Mouse (Mus musculus) midbrain, embryonic 14.5 days (tissue): ENCODE data around the gene Reln. TPM values are rescaled to one million over a fixed set of nuclear protein-coding genes. Genes with fewer than 3 reads are reported as not detected.

Experiments used
- ATAC-seq: fragments of 200-750 bp; cut with Nextera tagmentation; 2 replicates; pipeline ENCODE4 v1.8.0; 2017; ENCODE audit warnings: moderate number of reproducible peaks, moderate library complexity; ENCODE audit not compliant: low FRiP score, low TSS enrichment
- DNase-seq: peaks from one replicate; pipeline ENCODE4 v3.0.0-alpha.2; 2015
- H3K27ac ChIP-seq: fragments of 300-500 bp; sonication (generic); replicated peaks from 2 replicates; pipeline ENCODE4 v1.5.1; 2014; ENCODE audit warnings: mild to moderate bottlenecking, low read depth, low read length, moderate library complexity
- H3K27me3 ChIP-seq: fragments of 300-500 bp; sonication (generic); 2 replicates; pipeline ENCODE4 v1.6.1; 2014; ENCODE audit warnings: low read length, control low read depth, mixed read lengths; ENCODE audit not compliant: control insufficient read depth, insufficient read depth
- H3K36me3 ChIP-seq: fragments of 300-500 bp; sonication (generic); 2 replicates; pipeline ENCODE4 v1.6.1; 2014; ENCODE audit warnings: low read length, control low read depth; ENCODE audit not compliant: control insufficient read depth, insufficient read depth
- H3K4me1 ChIP-seq: fragments of 300-500 bp; sonication (generic); 2 replicates; pipeline ENCODE4 v1.6.1; 2014; ENCODE audit warnings: mild to moderate bottlenecking, antibody characterized with exemption, low read length, control low read depth; ENCODE audit not compliant: control insufficient read depth, insufficient read depth
- H3K4me2 ChIP-seq: fragments of 300-500 bp; sonication (generic); 2 replicates; pipeline ENCODE4 v1.6.1; 2014; ENCODE audit warnings: mild to moderate bottlenecking, low read length, moderate library complexity
- H3K4me3 ChIP-seq: fragments of 300-500 bp; sonication (generic); replicated peaks from 2 replicates; pipeline ENCODE4 v1.5.1; 2014; ENCODE audit warnings: low read depth, low read length
- H3K9ac ChIP-seq: fragments of 300-500 bp; sonication (generic); replicated peaks from 2 replicates; pipeline ENCODE4 v1.6.1; 2014; ENCODE audit warnings: mild to moderate bottlenecking, low read length, moderate library complexity
- H3K9me3 ChIP-seq: fragments of 300-500 bp; sonication (generic); 2 replicates; pipeline ENCODE4 v1.6.1; 2016; ENCODE audit warnings: low read length, control low read depth, mixed read lengths; ENCODE audit not compliant: control insufficient read depth
- WGBS: fragments of 180-500 bp; shearing (Covaris S2); extraction: QIAGEN DNeasy Blood & Tissue Kit; methylation state at CpG from one replicate; pipeline ENCODE4 v1.1.7; 2014; 5-methylcytosine and 5-hydroxymethylcytosine counted together
- polyA plus RNA-seq: library from polyadenylated mRNA; unstranded; fragments of >200 nt; fragmentation: Nextera tagmentation; extraction: Ambion mirVana; gene quantifications from 2 replicates; pipeline ENCODE4 v1.2.1, GENCODE M21; 2014

Reln gene
- polyA plus RNA-seq, 1 experiment from 2014 or later: 72.4 TPM

DNA sequence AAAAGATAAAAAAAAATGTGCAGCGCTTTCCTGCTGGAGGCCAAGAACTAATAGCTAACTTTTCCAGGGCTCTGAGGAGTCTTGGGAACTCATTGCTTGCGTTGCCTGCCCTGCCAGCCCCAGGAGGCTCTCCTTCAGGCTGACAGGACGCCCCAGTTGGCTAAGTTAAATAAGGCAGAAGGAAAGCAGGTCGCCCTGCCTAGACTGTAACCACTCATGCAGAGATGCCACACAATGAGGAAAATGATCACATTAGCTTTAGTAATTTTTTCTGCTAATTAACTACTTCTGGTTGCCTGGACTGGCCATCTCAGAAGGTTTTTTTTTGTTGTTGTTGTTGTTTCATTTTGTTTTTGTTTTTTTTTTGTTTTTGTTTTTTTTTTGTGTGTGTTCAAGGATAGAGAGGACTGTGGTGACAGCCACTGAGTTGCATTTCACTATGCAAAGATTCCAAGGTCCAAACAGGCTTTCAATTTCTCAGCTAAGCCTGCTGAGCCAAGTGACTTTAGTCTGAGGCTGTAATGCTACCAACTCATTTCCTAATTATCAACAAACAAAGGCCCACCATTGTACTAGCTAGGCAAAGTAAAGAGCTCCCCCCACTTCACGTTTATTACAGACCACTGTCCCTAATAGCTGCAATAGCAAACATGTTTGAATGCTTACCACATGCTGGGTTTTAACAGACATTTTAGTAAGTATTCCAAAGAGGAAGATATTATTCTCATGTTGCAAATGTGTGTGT lies 371.1 kb downstream of the Reln start:
- H3K9ac ChIP-seq: no peak overlapping the region
- H3K4me3 ChIP-seq: no peak overlapping the region
- 34% methylated on average over 5 of the region's 5 CpGs for WGBS
- no peaks in the 10 kb centered on the region for H3K9me3 ChIP-seq
- DNase-seq (peak; percentile 19), ATAC-seq (no peak)
- H3K4me1 ChIP-seq: no peaks in the 10 kb centered on the region
- H3K36me3 ChIP-seq: 0 out of 2 replicates have a peak, but pooled peaks cover 9% of the 10 kb centered on the region
- no peak overlapping the region for H3K4me2 ChIP-seq
- no peaks in the 10 kb centered on the region for H3K27me3 ChIP-seq
- no peak overlapping the region for H3K27ac ChIP-seq

- ATAC-seq (no peak), DNase-seq (no peak)
- Histone ChIP-seq H3K9me3 (no peaks in the 10 kb centered on the region), H3K27me3 (no peaks in the 10 kb centered on the region), H3K9ac (no peak overlapping the region), H3K36me3 (no peaks in the 10 kb centered on the region), H3K4me3 (no peak overlapping the region), H3K4me1 (no peaks in the 10 kb centered on the region), H3K4me2 (no peak overlapping the region), H3K27ac (no peak overlapping the region)
- WGBS: 100% methylated on average over 1 of the region's 1 CpGs
Observed at GRCm38 (mm10) chr5:21961796-21962195, 382.7 kb downstream of the Reln start.

DNA sequence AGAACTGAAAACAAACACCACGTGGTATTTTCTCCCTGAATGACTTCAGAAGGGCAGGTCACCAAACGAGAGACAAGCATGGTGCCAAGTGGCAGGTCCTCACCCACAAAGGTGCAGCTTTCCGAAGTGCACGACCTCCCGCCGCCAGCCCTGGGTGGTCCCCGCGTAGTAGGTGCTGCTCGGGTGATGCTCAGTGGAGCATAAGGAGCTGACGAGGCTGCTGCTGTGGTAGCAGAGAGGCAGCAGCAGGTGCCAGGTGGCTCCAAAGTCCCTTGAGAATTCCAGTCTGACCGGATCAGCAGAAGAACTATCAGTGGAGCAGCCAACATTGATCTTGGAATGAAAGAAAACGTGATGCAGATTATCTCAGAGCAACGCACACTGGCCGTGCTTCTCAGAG lies 384.4 kb downstream of the Reln start:
- Histone ChIP-seq H3K9ac (no peak overlapping the region), H3K27me3 (no peaks in the 10 kb centered on the region), H3K4me2 (no peak overlapping the region), H3K9me3 (no peaks in the 10 kb centered on the region), H3K27ac (no peak overlapping the region), H3K4me1 (no peaks in the 10 kb centered on the region), H3K36me3 (no peaks in the 10 kb centered on the region), H3K4me3 (no peak overlapping the region)
- 63% methylated on average over 14 of the region's 14 CpGs for WGBS
- ATAC-seq: no peak
- no peak for DNase-seq

- 72% methylated on average over 4 of the region's 4 CpGs for WGBS
- H3K27me3 ChIP-seq: no peaks in the 10 kb centered on the region
- no peak for DNase-seq
Observed at GRCm38 (mm10) chr5:21957586-21957985, 386.9 kb downstream of the Reln start.

DNA sequence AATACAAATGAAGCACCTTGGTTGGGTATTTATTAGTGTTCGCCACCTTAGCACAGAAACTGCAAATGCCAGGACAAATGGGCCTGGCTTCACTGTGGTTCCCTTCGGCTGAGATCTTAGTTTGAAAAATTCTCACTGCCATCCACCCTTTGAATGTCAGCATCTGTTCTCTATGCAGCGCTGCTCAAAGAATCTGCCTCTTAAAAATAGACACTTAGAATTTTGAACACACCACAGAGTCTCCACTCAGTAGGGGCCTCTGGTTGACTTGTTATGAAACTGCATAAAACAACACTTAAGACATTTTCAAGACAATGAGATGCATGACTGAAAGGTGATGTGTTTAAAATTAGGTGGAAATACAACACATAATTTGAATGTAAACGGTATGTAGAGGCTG lies 387.4 kb downstream of the Reln start:
- H3K36me3 ChIP-seq: no peaks in the 10 kb centered on the region
- no peaks in the 10 kb centered on the region for H3K9me3 ChIP-seq
- H3K4me3 ChIP-seq: no peak overlapping the region
- no peak overlapping the region for H3K9ac ChIP-seq
- DNase-seq: no peak
- no peak for ATAC-seq
- H3K4me2 ChIP-seq: no peak overlapping the region
- no peaks in the 10 kb centered on the region for H3K27me3 ChIP-seq
- no peak overlapping the region for H3K27ac ChIP-seq
- H3K4me1 ChIP-seq: no peaks in the 10 kb centered on the region; the same call in 1 of the 2 replicates
- WGBS: 83% methylated on average over 4 of the region's 4 CpGs

More at GRCm38 (mm10) chr5:21957586-21957985, 386.9 kb downstream of the Reln start:
- Histone ChIP-seq H3K9me3 (no peaks in the 10 kb centered on the region), H3K4me1 (no peaks in the 10 kb centered on the region; the same call in 1 of the 2 replicates), H3K27ac (no peak overlapping the region), H3K36me3 (no peaks in the 10 kb centered on the region), H3K9ac (no peak overlapping the region), H3K4me2 (no peak overlapping the region), H3K4me3 (no peak overlapping the region)
- no peak for ATAC-seq

GRCm38 (mm10) chr5:21949507-21949897 lies 395.0 kb downstream of the Reln start:
- ATAC-seq (peak; percentile 73), DNase-seq (no peak)
- no peak overlapping the region for H3K9ac ChIP-seq
- no peaks in the 10 kb centered on the region for H3K36me3 ChIP-seq
- peaks cover 13% of the 10 kb centered on the region for H3K4me1 ChIP-seq
- H3K9me3 ChIP-seq: no peaks in the 10 kb centered on the region
- WGBS: 44% methylated on average over 7 of the region's 7 CpGs
- no peaks in the 10 kb centered on the region for H3K27me3 ChIP-seq
- no peak overlapping the region for H3K4me3 ChIP-seq
- peak overlapping the region; percentile 66; the same call in 1 of the 2 replicates for H3K27ac ChIP-seq
- H3K4me2 ChIP-seq: no peak overlapping the region

GRCm38 (mm10) chr5:21948736-21949506 lies 395.6 kb downstream of the Reln start:
- peak overlapping the region; percentile 66 for H3K27ac ChIP-seq
- ATAC-seq (peak; percentile 74), DNase-seq (peak; percentile 63)
- no peak overlapping the region for H3K4me2 ChIP-seq
- WGBS: 64% methylated on average over 11 of the region's 11 CpGs
- H3K4me1 ChIP-seq: peaks cover 13% of the 10 kb centered on the region
- H3K9ac ChIP-seq: no peak overlapping the region
- H3K27me3 ChIP-seq: no peaks in the 10 kb centered on the region
- H3K36me3 ChIP-seq: no peaks in the 10 kb centered on the region
- H3K9me3 ChIP-seq: no peaks in the 10 kb centered on the region
- H3K4me3 ChIP-seq: no peak overlapping the region

DNA sequence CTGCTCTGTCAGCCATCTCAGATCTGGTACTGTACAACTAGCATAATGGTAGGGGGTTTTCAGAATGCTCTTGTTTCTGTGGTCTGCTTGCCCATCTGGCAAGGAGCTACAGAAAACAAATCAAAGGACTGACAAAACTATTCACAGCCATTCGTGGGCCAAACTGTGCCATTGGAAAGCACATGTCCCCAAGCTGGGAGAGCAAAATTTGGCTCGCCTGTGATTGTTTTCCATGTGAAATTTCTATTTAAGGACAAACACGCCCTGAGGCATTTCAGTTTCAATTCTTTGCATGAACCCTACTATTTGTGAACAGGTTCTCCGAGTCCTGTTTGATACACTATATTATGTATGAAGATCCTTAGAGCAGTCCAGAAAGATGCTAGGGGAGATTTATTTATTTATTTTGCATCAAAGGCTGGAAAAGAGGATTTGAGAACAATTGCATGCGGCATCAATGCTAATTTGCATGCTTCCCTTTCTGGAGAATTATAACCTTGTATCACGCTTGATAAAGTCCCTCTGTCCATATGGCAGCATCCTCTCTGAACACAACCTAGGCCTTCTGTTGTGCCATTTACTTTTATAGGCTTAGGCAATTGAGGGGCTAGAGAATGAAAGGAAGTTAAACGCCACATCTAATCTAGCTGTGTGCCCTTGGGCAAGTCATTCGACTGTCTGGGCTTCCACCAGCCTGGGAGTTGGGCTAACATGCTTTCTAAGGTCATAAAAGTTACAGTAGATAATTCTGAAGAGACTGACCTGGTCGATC lies 396.7 kb downstream of the Reln start:
- no peak overlapping the region for H3K4me2 ChIP-seq
- peak overlapping the region; percentile 66; the same call in 1 of the 2 replicates for H3K27ac ChIP-seq
- no peak overlapping the region for H3K4me3 ChIP-seq
- ATAC-seq (no peak), DNase-seq (peak; percentile 59)
- H3K9me3 ChIP-seq: no peaks in the 10 kb centered on the region
- no peak overlapping the region for H3K9ac ChIP-seq
- WGBS: 43% methylated on average over 9 of the region's 9 CpGs
- no peaks in the 10 kb centered on the region for H3K36me3 ChIP-seq
- H3K4me1 ChIP-seq: peaks cover 13% of the 10 kb centered on the region
- no peaks in the 10 kb centered on the region for H3K27me3 ChIP-seq
